Mouse (Mus musculus) adrenal gland, adult (tissue): ENCODE results near the gene Trim47.
"Not testable (repeated sequence)": the region's sequence is repeated elsewhere in the genome, so short reads cannot be mapped to it uniquely, and the experiment has no call there.

Experiments
- DNase-seq, 2 experiments: peaks; one replicate each; pipeline ENCODE4 v3.0.0; 2022 to 2023; ENCODE audit warnings: low spot score in 1 of 2; ENCODE audit not compliant: inconsistent age in 2 of 2

The Trim47 gene

DNA sequence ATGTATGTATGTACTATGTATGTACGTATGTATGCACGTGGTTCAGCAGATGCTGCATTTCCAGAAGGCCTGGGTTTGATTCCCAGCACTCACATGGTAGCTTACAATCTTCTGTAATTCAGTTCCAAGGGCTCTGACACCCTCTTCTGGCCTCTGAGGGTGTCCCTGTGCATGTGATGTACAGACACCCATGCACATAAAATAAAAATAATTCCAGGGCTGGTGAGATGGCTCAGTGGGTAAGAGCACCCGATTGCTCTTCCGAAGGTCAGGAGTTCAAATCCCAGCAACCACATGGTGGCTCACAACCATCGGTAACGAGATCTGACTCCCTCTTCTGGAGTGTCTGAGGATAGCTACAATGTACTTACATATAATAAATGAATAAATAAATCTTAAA lies 34.1 kb downstream of the Trim47 start:
- not testable (repeated sequence) for DNase-seq

DNA sequence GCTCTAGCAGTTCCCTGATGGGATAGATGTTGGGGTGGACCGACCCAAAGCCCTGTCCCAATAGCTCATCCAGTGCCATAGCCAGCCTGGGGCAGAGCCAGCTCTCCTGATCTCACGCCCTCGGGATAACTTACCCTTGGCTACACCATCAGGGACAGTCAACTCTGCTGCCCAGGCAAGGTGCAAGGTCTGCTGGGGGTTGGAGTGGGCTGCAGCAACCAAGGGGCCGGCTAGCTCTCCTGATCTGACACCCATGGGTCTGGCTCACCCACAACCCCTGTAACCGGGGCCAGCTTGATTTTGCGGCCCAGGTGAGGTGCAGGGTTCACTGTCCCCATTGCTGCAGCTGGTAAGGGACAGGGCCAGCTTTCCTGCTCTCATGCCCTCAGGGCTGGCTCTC lies 35.4 kb downstream of the Trim47 start:
- DNase-seq: no peak

DNA sequence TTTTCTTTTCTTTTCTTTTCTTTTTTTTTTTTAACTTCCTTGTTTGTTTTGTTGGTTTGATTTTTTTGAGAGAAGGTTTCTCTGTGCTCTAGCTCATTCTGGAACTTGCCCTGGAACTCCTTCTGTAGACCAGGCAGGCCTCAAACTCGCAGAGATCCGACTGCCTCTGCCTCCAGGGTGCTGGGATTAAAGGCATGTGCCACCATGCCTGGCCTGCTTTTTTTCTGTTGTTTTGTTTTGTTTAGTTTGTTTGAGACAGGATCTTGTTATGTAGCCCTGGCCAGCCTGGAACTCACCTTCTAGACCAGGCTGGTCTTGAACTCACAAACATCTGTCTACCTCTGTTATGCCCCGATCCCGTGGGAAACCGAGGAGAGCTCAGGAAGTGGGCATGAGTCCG lies 37.5 kb downstream of the Trim47 start:
- DNase-seq: no peak

DNA sequence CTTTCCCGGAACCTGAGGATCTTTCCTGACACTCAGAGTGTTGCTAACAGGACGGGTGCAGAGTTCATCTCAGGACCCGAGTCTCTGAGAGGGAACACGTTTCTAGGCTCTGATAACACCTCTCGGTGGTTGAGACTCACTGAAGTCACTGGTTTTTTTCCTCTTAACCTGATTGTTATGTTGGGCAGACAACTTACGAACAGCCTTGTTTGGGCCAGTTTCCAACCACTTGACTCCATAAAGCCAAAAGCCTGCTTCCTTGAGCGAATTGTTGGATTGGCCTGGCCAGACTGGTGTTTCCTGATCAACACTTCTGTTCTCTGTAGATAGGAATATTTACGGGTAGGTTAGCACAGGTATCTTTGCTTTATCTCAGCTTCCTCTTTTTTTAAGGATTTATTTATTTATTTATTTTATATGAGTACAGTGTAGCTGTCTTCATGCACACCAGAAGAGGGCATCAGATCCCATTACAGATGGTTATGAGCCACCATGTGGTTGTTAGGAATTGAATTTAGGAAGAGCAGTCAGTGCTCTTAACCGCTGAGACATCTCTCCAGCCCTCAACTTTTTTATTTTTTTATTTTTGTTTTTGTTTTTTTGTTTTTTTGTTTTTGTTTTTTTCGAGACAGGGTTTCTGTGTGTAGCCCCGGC lies 38.1 kb downstream of the Trim47 start:
- DNase-seq: peak in 1 of 2 experiments; percentile 48

DNA sequence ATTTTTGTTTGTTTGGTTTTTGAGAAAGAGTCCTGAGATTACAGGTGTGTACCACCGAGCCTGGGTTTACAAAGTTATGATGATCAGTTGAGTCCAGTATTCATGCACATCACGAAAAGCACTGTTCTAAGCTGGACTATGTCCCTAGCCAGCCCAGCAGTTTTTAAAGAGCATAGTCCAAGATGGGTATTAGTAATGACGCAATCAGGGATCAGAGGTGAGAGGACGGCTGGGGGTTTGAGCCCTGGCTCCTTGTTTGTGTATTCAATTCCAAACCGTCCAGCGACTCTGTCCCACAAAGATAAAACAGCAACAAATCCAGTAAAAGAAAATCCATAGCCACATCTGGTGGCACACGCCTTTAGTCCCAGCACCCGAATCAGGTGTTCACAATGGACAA lies 38.8 kb downstream of the Trim47 start:
- DNase-seq: peak in 1 of 2 experiments; percentile 39

DNA sequence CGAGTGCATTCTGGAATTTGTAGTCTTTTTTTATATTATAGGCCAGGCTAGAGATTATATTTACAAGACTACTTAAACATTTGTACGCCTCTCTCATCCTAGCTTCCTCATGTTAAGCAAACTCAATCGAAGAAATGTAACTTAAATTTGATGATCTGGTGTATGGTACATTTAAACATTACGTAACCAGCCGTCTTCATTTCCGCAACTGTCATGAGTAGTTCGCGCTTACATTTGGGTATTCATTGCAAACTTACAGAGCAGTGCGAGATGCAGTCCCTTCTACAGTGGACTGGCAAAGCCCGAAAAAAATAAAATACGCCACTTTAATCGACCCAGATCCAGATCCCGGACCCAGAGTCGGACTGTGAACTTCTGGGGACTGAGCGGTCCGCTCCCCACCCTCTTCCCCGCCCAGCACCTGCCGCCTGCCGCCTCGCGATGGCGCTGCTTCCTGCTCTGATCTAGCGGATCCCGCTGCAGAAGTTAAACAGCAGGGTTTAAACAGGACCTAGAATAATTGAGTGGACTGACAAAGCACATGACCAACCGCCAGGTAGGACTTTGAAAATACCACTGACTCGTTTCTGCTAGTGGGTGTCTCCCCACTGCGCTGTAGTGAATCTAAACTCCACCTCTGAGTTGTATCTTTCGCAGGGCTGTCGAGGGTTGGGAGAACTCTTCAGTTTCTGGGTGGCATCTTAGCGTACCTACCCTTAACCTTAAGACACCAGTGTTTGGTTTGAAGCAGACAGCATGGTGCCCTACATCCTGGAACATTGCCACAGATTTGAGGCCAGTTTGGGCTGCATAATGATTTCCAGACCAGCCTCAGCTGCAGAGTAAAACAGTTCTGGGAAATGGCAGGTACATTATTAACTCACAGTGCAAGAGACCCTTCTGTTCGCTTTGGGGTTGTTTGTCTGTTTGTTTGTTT lies 39.5 kb downstream of the Trim47 start:
- peak; percentile 89 to 97 for DNase-seq

DNA sequence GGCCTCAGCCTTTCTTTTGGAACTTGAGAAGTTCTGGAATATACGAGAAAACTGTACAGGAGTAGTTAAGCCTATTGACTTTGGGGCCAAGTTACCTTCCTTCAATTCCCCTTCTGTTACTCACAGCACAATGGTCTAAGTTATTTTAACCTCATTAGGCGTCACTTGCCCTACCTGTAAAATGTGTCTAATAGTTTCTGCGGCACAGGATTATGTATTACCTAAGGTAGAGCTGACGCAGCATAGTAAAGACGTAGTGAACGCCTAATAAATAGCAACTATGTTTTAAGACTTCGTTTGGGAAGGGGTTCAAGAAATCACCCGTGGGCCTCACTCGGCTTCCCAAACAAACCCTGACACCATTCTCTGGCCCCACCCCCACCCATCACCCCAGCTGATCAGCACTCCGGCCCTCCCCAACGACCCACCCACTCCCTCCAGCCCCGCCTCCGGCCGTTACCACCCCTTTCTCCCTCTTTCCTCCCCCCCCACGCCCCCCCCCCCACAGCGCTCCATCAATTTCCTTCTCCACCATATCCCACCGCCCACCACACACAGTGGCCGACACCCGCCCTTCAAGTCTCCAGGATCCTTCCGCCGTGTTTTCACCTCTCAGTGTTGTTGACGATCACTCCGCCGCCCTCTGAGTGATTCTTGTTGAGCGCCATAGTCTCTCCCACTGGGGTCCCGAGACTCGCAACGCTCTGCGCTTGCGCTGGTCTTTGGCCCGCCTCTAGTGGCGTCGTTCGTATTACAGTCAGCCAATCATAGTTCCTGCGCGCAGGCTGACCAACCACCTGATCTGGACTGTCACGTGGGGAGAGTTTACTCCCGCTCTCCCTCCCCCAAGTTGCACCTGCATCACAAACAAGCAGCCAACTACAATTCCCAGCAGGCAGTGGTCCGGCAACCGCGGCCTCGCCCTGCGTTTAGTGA lies 40.5 kb downstream of the Trim47 start, which contains the start of gene Wbp2:
Wbp2 (minus strand) TSS at position 738 of the 936 bp plus-strand sequence.
- peak; percentile 98 to 99 for DNase-seq

DNA sequence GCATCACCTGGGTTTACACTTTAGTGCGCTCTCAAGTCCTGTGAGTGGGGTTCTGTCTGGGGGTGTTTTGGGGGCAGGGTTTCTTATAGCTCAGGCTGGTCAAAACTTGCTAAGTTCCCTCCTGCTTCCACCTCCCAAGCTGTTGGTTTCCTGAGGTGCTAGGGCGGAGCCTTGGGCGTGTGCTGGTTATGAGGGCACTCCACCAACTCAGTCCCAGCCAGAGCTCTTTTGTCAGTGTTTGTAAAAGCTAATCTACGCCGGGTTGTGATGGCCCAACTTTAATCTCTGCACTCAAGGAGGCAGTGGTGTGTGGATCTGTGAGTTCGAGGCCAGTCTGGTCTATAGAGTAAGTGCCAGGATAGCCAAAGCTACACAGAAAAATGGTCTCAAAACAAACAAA lies 42.8 kb downstream of the Trim47 start:
- no peak for DNase-seq

DNA sequence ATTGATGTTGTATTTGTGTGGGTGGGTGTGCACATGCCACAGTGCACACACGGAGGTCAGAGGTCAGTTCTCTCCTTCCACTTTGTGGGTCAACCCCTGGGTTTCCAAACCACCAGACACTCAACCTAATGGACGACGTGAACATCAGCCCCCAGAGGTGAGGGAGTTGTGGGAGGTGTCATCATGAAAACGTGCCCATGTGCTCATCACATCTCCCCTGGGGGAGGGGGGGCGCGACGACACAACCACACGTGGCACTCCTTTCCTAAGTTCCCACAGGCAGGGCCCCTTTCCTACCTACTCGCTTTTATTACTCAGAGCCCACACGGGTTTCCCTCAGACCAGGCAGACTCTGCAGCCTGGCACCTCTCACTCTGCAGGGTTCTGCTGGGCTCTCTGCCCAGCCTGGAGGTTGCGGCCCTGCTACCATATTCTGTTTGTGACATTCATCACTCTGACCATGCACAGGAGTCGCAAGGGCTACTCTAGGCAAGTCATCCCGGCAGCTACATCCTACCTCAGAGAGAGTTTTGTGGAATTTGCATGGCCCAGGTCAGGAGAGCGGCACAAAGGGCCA lies 43.8 kb downstream of the Trim47 start:
- no peak for DNase-seq

DNA sequence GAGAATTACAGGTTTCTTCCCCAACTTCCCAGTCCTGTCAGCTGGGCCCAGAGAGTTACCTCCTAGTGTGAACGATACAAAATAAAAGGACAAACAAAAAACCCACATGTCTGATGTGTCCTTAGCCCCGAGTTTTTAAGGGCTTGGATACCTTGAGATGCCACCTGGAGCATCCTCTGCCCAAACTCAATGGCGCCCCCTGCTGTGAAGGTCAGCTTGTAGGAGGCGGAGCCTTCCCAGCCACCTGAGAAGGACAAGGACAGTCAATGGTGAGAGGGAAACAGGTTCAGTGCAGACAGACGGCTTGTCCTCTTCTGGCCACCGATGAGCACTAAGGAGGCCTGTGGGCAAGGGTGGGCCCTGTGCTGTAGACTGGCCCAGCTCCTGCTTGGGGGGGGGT lies 45.9 kb downstream of the Trim47 start:
- DNase-seq: peak in 1 of 2 experiments; percentile 65

DNA sequence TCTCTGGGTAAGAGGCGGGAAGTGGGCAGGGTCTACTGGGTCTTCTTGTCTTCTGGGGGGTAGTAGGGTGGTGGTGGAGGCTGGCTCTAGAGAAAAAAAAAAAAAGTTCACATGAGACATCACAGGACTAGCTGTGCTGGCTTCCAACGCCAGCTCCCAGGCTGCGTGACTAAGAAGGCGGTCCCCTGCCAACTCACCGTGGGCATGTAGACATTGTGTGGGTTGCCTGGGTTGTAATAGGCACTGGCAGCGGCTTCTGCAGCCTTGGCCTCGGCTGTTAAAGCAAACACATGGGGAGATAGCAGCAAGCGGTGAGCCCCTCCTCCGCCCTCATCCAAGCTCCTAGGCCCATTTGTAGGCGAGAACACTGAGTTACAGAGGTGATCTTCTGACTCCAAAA lies 47.5 kb downstream of the Trim47 start:
- DNase-seq: peak in 1 of 2 experiments; percentile 73

DNA sequence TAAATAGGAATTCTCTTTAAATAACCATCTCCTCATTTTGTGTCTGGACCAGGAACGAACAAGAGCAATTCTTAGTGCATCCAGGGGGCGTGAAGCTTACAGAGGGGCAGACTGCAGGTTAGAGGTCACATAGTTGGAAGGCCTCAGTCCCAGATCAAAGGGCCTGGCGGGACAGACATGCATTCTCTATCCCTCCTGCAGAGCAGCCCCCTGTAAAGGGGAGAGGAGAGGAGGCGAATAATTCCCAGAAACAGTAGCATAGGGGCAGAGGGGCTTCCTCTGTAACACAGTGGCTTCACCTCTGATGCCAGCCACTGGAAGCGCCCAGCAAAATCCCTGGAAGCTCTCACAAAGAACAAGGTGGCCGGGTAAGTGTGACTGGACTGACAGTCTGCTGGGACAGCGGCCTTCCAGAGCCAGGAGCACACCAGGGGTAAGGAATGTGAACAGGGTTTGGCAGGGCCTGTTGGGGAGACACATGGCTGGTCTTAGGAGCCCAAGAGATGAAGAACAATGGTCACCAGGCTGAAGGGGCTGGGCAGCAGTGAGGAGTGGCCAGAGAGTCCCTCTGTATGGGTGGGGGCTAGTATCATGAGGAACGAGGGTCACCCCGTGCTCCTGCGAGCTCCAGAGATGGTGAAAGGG lies 48.2 kb downstream of the Trim47 start:
- DNase-seq: peak in 1 of 2 experiments; percentile 38

DNA sequence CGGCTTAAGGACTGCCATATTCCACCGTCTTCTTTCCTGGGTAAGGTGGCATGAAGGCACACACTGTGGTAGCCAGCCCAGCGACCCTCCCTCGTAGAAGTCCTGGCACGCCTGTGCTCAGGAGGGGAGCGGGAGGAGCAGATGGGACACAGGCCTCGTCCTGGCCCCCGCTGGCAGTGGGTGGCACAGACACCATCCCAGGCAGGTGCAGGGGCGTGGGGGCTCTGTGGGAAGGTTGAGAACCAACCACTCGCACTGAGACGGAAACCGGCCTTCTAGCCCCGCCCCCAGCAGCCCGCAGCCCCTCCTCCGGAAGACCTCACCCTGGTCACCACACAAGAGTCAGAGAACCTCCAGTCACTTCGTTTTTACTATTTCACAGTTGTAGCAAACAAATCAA lies 48.8 kb downstream of the Trim47 start:
- peak in 1 of 2 experiments; percentile 61 for DNase-seq

DNA sequence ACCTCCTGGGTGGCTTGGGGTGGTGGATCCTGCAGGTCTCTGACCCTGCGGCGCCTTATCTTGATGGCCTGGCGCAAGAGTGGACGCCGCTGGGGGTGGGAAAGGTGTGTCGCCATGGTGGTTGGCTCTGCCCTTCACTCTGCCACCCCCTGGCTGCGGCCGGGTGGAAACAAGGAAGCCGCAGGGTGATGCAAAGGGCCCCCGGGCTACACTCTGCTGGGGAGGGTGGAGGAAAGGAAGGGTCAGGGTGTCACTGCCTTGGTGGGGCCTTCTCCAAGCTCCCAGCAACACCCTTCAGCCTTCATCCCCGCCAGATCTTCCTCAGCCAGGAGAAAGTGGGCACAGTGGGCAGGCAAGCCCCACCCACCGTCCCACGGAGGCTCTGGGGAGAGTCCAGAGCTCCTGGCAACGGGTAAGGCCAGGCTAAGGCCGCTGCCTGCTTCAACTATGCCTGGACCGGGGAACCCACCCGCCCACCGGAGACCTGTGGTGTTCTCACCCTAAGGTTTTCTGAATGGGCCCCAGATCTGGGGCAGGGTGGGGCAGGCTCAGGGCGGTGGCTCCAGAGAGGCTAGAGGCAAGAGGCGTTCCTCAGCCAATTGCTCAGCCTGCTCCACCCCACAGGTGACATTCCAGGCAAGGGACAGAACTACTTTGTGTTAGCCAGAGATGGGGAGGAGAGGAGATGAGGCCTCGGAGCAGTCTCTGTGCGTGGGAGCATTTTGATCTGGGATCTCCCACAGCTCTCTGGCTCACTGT lies 49.4 kb downstream of the Trim47 start, which contains the start of gene Unc13d:
Unc13d (minus strand) TSS at position 516 of the 759 bp plus-strand sequence.
- DNase-seq: peak; percentile 42 to 51

DNA sequence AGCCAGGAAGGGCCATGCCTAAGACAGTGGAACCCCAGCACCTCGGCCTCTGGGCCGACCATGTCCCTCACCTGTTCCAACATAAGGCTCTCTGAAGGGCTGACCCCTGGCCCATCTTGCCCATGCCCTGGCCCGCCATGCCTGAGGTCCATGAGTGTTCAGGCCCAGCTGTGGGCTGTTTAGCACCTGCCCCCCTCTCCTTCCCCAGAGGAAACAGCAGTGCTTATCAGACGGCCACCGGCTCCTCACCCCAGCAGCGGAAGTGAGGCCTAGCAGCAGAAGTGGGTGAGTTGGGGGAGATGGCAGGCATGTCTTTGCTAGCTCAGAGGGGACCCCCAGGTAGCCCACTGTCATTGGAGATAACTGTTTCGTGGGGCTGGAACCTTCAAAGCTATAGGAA lies 50.2 kb downstream of the Trim47 start:
- peak in 1 of 2 experiments; percentile 38 for DNase-seq

DNA sequence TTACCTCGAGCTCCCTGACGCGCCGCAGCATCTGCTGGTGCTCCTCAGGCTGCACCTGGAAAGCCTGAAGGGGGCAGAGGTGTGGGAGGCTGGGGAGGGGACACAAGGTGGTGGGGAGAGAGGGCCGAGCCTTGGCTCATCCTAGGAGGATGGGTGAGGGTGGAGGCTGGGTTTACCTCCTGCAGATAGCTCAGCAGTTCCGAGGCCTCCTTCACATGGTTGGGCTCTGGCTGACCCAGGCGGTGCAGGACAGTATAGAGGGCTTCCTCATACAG lies 50.8 kb downstream of the Trim47 start:
- DNase-seq: no peak

DNA sequence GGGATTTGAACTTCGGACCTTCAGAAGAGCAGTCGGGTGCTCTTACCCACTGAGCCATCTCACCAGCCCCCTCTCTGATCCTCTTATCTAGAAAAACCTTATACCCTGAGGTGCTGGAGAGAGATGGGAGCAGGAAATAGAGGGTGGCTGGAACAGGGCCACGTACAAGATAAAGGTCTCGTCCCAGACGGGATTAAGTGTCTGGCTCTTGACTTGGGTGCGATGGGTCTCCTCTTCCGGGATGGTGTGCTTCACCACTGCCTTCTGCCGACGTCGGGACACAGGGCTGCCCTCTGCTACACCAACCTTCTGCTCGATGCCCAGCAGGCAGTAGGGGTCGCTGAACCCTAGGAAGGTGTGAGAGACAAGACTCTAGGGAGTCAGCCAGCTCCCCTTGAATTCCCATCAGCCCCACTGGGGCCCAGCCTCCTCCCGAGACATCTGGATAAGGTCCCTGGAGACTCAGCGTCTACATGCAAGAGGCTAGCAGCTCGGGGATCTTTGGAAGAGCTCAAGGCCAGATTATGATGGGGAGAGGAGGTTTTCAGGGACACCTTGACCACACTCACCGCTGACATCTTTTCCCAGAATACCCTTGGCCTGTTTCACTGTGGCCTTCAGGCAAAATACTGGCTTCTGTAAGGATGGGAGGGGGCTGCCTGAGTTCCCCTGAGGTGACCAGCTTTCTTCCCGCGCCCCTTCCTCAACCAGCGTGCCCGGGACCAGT lies 51.3 kb downstream of the Trim47 start:
- DNase-seq: peak; percentile 43 to 79

DNA sequence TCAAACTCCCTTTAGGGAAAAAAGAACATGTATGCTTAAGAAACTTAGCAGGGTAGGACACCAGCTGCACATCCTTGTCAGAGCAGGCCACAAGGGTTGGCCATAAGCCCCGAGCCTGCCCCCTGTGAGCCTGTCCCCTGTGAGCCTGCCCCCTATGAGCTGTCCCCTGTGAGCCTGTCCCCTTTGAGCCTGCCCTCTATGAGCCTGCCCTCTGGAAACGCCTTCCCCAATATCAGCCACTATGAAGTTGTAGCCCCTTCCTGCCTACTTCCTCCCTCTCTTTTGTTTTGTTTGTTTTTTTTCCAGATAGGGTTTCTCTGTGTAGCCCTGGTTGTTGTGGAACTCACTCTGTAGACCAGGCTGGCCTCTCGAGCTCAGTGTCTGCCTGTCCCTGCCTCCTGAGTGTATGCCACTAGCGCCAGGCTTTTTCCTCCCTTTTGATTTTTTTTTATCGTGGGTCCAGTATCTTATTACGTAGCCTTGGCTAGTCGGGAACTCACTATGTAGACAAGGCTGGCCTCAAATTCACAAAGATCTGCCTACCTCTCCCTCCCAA lies 52.5 kb downstream of the Trim47 start:
- no peak for DNase-seq

DNA sequence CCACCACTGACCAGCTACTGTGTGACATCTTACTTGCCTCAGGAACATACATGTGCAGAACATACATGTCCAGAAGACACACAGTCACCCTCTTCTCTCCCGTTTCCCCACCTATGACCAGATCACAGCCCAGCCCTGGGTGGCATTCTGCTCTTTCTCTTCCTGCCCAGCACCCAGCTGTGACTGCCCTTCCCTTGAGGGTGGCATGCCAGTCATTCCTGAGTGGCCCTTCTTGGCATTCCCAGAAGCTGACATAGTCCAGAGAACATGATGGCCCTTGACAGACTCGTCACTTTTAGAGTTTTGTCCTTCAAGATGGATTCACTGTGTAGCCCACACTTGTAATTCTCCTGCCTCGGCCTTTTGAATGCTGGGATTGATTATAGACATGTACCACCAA lies 54.4 kb downstream of the Trim47 start:
- no peak for DNase-seq
